Mouse (Mus musculus) CH12.LX (cell line): Measurements from ENCODE around the gene Fam189a2.

ENCODE experiments used
- CTCF ChIP-seq, 2 experiments: IDR thresholded peaks in 1 of 2; conservative IDR thresholded peaks in 1 of 2; 2 replicates each; pipeline ENCODE4 v1.5.1; 2011 to 2012; ENCODE audit warnings: low read depth in 2 of 2, low read length in 2 of 2, improper control_type of control experiment in 1 of 2, inconsistent platforms in 1 of 2, mild to moderate bottlenecking in 1 of 2, moderate library complexity in 1 of 2
- EP300 ChIP-seq: IDR thresholded peaks from 2 replicates; pipeline ENCODE4 v1.6.1; 2011; ENCODE audit warnings: low read length, improper control_type of control experiment
- KAT2A ChIP-seq: IDR thresholded peaks from 2 replicates; pipeline ENCODE4 v1.6.1; 2012; ENCODE audit warnings: low read length, improper control_type of control experiment, inconsistent platforms; ENCODE audit not compliant: insufficient replicate concordance
- MAX ChIP-seq: IDR thresholded peaks from 2 replicates; pipeline ENCODE4 v1.6.1; 2011; ENCODE audit warnings: low read length, improper control_type of control experiment
- MAZ ChIP-seq: IDR thresholded peaks from 2 replicates; pipeline ENCODE4 v1.6.1; 2012; ENCODE audit warnings: low read depth, mild to moderate bottlenecking, inconsistent platforms, low read length, improper control_type of control experiment, moderate library complexity
- MEF2A ChIP-seq: IDR thresholded peaks from 2 replicates; pipeline ENCODE4 v1.6.1; 2014; ENCODE audit warnings: low read depth, mild to moderate bottlenecking, inconsistent platforms, low read length, improper control_type of control experiment, borderline replicate concordance
- MYC ChIP-seq: IDR thresholded peaks from 2 replicates; pipeline ENCODE4 v1.6.1; 2011; ENCODE audit warnings: low read depth, mild to moderate bottlenecking, improper control_type of control experiment, low read length
- POLR2A ChIP-seq: IDR thresholded peaks from 2 replicates; pipeline ENCODE4 v1.6.1; 2011; ENCODE audit warnings: low read depth, mild to moderate bottlenecking, improper control_type of control experiment, low read length
- RAD21 ChIP-seq: IDR thresholded peaks from 2 replicates; pipeline ENCODE4 v1.6.1; 2011; ENCODE audit warnings: low read depth, mild to moderate bottlenecking, low read length, improper control_type of control experiment, moderate library complexity
- USF2 ChIP-seq: conservative IDR thresholded peaks from 2 replicates; pipeline ENCODE4 v1.6.1; 2011; ENCODE audit warnings: low read depth, low read length, improper control_type of control experiment
- ZC3H11A ChIP-seq: IDR thresholded peaks from 2 replicates; pipeline ENCODE4 v1.6.1; 2012; ENCODE audit warnings: low read depth, mild to moderate bottlenecking, inconsistent platforms, low read length, improper control_type of control experiment
- ZNF384 ChIP-seq: IDR thresholded peaks from 2 replicates; pipeline ENCODE4 v1.6.1; 2012; ENCODE audit warnings: low read depth, low read length, improper control_type of control experiment, inconsistent platforms

GRCm38 (mm10) chr19:24034367-24034766 is 3.5 kb upstream of the Fam189a2 start:
- TF ChIP-seq MEF2A (no peak), POLR2A (no peak), CTCF (conservative IDR thresholded peaks at IDR 0.05 in 1 of 2, IDR thresholded peaks at IDR 0.05 in 1 of 2; ENCODE audit: low read depth in 2 of 2, low read length in 2 of 2) (no peak), EP300 (no peak), ZNF384 (no peak), ZC3H11A (no peak), USF2 (no peak), MAZ (no peak), MYC (no peak), MAX (no peak), KAT2A (no peak), RAD21 (no peak)
